Mouse (Mus musculus) midbrain, embryonic 15.5 days (tissue): Measurements from ENCODE around the gene Btbd35f25. TPM values are rescaled to one million over a fixed set of nuclear protein-coding genes. Genes with fewer than 3 reads are reported as not detected.
"Not testable (repeated sequence)": the region's sequence is repeated elsewhere in the genome, so short reads cannot be mapped to it uniquely, and the experiment has no call there.

ENCODE experiments used
- ATAC-seq: fragments of 200-750 bp; cut with Nextera tagmentation; replicated peaks from 2 replicates; pipeline ENCODE4 v1.8.0; 2017; ENCODE audit warnings: moderate TSS enrichment
- H3K27ac ChIP-seq: fragments of 300-500 bp; sonication (generic); 2 replicates; pipeline ENCODE4 v1.5.1; 2015; ENCODE audit warnings: mild to moderate bottlenecking, inconsistent platforms
- H3K27me3 ChIP-seq: fragments of 300-500 bp; sonication (generic); replicated peaks from 2 replicates; pipeline ENCODE4 v1.6.1; 2015; ENCODE audit warnings: inconsistent platforms
- H3K36me3 ChIP-seq: fragments of 300-500 bp; sonication (generic); replicated peaks from 2 replicates; pipeline ENCODE4 v1.6.1; 2015; ENCODE audit warnings: inconsistent platforms
- H3K4me1 ChIP-seq: fragments of 300-500 bp; sonication (generic); 2 replicates; pipeline ENCODE4 v1.6.1; 2015; ENCODE audit warnings: inconsistent platforms
- H3K4me2 ChIP-seq: fragments of 300-500 bp; sonication (generic); 2 replicates; pipeline ENCODE4 v1.6.1; 2015; ENCODE audit warnings: inconsistent platforms, mild to moderate bottlenecking, moderate library complexity
- H3K4me3 ChIP-seq: fragments of 300-500 bp; sonication (generic); 2 replicates; pipeline ENCODE4 v1.5.1; 2015; ENCODE audit warnings: mild to moderate bottlenecking, inconsistent platforms
- H3K9ac ChIP-seq: fragments of 300-500 bp; sonication (generic); 2 replicates; pipeline ENCODE4 v1.6.1; 2015; ENCODE audit warnings: mild to moderate bottlenecking, inconsistent platforms
- H3K9me3 ChIP-seq: fragments of 300-500 bp; sonication (generic); 2 replicates; pipeline ENCODE4 v1.6.1; 2016; ENCODE audit warnings: inconsistent platforms
- WGBS: fragments of 180-500 bp; shearing (Covaris S2); methylation state at CpG from one replicate; pipeline ENCODE4 v1.1.7; 2015; ENCODE audit warnings: mixed read lengths; 5-methylcytosine and 5-hydroxymethylcytosine counted together
- polyA plus RNA-seq: library from polyadenylated mRNA; unstranded; fragments of >200 nt; fragmentation: Nextera tagmentation; extraction: Ambion mirVana; gene quantifications from 2 replicates; pipeline ENCODE4 v1.2.1, GENCODE M21; 2015

The Btbd35f25 gene
- polyA plus RNA-seq: not detected in 2 replicates

GRCm38 (mm10) chrX:31717056-31717455 lies at the start of gene Btbd35f25:
Gene Btbd35f25 (minus strand): TSS chrX:31717156.
- H3K27me3 ChIP-seq, H3K27ac ChIP-seq, H3K4me2 ChIP-seq, ATAC-seq, H3K9ac ChIP-seq, H3K9me3 ChIP-seq, H3K4me3 ChIP-seq, H3K36me3 ChIP-seq, H3K4me1 ChIP-seq: not testable (repeated sequence)
- 79% methylated on average over 4 of the region's 4 CpGs for WGBS

DNA sequence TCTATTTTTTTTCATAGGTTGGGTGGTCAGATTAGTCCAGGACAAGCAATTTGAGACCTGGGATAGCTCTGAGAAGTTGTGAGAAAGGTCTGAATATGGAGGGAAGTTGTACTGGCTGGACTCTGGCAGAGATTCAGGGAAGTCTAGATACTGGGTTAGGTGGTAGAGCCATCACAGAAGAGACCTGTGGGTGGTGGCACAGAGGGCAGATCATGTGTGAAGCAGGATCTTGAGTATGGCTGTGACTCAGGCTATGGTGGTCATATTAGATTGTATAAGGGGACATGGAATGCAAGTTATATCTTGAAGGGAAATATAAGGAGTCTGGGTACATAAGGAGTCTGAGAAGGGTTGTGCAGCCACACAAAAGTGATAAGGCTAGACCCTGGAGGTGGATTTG lies 49.3 kb upstream of the Btbd35f25 start:
- no peak overlapping the region for H3K9ac ChIP-seq
- H3K4me2 ChIP-seq: no peak overlapping the region
- H3K4me1 ChIP-seq: no peaks in the 10 kb centered on the region
- no peak overlapping the region for H3K27ac ChIP-seq
- no peaks in the 10 kb centered on the region for H3K27me3 ChIP-seq
- H3K9me3 ChIP-seq: peaks cover 86% of the 10 kb centered on the region
- H3K36me3 ChIP-seq: no peaks in the 10 kb centered on the region
- no peak for ATAC-seq
- no peak overlapping the region for H3K4me3 ChIP-seq

GRCm38 (mm10) chrX:31764001-31764400 lies 47.0 kb upstream of the Btbd35f25 start:
- Histone ChIP-seq H3K4me1 (no peaks in the 10 kb centered on the region), H3K9me3 (peaks cover 86% of the 10 kb centered on the region), H3K36me3 (no peaks in the 10 kb centered on the region), H3K27me3 (no peaks in the 10 kb centered on the region), H3K27ac (no peak overlapping the region), H3K4me3 (no peak overlapping the region), H3K9ac (no peak overlapping the region), H3K4me2 (no peak overlapping the region)
- 91% methylated on average over 1 of the region's 1 CpGs for WGBS
- ATAC-seq: no peak

- Histone ChIP-seq H3K9ac (no peak overlapping the region), H3K4me3 (no peak overlapping the region), H3K36me3 (no peaks in the 10 kb centered on the region), H3K9me3 (peaks cover 66% of the 10 kb centered on the region), H3K4me2 (no peak overlapping the region), H3K27me3 (no peaks in the 10 kb centered on the region), H3K27ac (no peak overlapping the region), H3K4me1 (no peaks in the 10 kb centered on the region)
- 88% methylated on average over 10 of the region's 10 CpGs for WGBS
- no peak for ATAC-seq
These were observed 28.1 kb upstream of the Btbd35f25 start for GRCm38 (mm10) chrX:31745079-31745478.

DNA sequence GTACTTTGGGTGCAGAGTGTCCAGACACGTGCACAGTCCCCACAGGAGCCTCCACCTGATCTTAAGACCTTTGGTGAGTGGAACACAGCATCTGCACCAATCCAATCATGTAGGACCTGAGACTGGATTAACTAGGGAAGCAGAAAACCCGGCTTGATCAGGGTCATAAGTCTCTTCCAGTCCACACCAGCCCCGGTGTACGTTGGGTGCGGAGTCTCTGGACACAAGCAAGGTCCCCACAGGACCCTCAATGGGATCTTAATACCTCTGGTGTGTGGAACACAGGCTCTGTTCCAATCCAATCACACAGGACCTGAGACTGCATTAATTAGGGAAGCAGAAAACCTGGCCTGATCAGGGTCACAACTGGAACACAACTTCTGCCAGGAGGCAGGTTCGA lies 20.0 kb upstream of the Btbd35f25 start:
- WGBS: 73% methylated on average over 6 of the region's 6 CpGs
- Histone ChIP-seq H3K9ac (no peak overlapping the region), H3K9me3 (peaks cover 46% of the 10 kb centered on the region), H3K36me3 (no peaks in the 10 kb centered on the region), H3K4me2 (no peak overlapping the region), H3K4me1 (no peaks in the 10 kb centered on the region), H3K27ac (no peak overlapping the region), H3K4me3 (no peak overlapping the region), H3K27me3 (no peaks in the 10 kb centered on the region)
- no peak for ATAC-seq

Other genes with a start within 250 kb of the Btbd35f25 start
- gene Gm21883, start 142.9 kb downstream of the Btbd35f25 start, polyA plus RNA-seq: not detected in 2 replicates
- not detected in 2 replicates for gene Spin2e, start 98.2 kb downstream of the Btbd35f25 start, polyA plus RNA-seq
- not detected in 2 replicates for gene Gm21637, start 244.9 kb upstream of the Btbd35f25 start, polyA plus RNA-seq